Mouse (Mus musculus): ENCODE results near the gene Exoc2.

- no peak for TF ChIP-seq CTCF (IDR thresholded peaks at IDR 0.05; ENCODE audit: low read depth)
- TF ChIP-seq EP300 (optimal IDR thresholded peaks at IDR 0.05) = no peak
Measured at GRCm38 (mm10) chr13:30793196-30793595, 180.7 kb downstream of the Exoc2 start.
